Mouse (Mus musculus) adrenal gland, adult (tissue): ENCODE measurements around the gene Pi4ka.

Experiments used
- DNase-seq, 2 experiments: peaks; one replicate each; pipeline ENCODE4 v3.0.0; 2022 to 2023; ENCODE audit warnings: low spot score in 1 of 2; ENCODE audit not compliant: inconsistent age in 2 of 2

Pi4ka gene

DNA sequence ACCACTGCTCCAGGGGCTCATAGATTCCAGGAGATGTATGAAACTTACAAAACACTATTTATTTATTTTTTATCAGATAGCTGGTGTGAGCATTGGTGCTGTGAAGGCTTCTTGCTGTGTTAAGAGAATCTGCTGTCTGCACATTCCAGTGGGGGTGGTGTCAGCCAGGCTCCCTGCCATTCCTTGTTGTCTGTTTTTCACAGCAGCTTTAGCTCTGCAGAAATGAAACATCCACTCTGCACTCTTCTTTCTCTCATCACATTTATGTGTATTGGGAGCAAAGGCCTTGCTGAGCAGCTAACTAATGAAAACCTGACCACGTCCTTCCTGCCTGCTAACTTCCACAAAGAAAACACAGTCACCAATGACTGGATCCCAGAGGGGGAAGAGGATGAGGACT, 70.0 kb downstream of the Pi4ka start:
- DNase-seq = no peak

DNA sequence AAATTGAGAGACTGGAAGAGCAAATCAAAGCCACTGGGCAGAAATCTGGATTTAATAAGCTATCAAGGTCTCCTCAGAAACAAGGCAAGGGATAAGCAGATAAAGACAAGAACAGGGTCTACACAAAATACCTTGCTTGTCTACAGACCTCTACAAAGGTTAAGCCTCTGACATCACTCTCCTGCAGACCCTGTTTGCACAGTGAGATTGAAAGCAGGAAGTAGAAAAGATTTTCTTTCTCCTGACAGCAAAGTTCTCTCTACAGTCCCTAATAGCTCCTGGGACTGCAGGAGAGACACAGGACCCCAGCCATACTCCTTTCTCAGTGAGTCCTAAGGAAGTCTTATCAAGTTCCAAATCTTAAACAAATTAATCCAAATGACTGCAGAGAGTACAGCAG, 71.5 kb downstream of the Pi4ka start:
- DNase-seq = no peak

DNA sequence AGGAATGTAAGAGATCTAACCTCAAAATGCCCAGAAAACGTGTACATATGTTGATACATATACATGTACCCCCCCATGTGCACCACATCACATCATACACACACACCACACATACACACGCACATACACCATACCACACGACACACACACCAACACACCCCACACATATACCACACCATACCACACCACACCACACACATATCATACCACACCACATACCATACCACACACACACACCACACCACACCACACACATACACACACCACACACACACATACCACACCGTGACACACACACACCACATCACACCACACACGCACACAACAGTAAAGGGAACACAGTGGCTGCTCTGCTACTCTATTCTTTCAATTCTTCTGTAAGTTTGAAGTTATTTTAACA, 74.3 kb downstream of the Pi4ka start:
- no peak for DNase-seq

DNA sequence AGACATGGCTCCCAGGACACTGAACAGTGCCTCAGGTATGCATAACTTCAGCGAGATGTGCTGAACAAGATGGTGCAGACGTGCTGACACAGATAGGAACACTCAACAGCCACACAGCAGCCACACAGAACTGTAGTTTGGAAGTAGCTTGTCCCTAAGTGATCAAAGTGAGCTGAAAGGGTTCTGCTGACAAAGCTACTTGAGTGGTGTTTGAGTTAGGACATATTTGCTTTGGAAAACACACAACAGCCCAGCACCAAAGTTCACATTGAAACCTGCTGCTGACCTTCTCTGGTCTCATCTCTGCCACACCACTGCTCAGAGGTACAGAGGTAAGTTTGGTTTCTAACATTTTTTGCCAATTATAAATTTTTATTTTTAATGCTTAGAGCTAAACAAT, 75.0 kb downstream of the Pi4ka start, which contains the start of gene Serpind1:
Gene Serpind1, plus strand, starts transcription at position 256 of the 400 bp plus-strand sequence.
- DNase-seq = no peak

DNA sequence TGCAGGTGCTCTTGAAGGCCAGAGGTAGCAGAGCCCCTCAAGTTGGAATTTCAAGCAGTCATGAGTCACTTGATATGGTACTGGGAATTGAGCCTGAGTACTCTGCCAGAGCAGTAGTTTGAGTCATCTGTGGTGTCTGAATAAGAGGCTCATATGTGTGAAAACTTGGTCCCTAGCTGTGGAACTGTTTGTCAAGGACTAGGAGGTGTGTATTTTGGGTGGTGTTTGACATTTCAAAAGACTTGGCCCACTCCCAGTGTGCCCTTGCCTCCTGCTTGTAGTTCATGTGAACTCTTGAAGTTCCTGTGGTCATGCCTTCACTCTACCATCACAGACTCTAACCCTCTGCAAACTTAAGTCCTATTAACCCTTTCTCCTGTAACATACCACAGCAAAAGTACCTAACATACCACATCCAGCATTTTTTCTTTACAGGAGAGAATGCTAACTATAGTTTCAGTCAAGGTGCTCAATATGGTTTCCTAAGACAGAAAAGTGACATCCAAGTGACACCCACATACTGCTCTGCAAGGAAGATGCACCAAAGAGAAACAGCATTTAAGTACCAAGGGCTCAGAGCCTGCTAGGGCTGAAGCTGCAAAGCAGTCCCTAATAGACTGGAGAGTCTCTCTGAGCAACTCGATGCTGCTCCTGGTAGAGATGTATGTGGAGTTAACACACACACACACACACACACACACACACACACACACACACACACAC, 76.1 kb downstream of the Pi4ka start:
- peak in 1 of 2 experiments; percentile 32 for DNase-seq

DNA sequence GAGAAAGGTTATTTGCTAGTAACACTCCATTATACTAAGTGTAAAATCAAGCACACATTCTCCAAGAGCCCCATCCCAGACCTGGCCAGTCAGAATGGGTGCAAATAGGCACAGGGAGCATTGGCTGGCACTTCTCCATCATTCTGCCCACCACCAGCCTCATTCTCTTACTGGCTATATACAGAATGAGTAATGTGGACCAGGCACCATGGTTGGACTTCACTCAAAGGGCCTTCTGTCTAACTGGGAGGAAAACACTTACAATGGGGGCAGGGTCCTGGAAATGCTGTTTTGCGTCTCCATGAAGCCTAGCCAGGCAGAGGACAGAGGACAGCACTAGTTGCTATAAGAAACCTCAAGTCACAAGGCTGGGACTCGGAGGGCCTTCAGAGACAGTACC, 80.0 kb downstream of the Pi4ka start:
- DNase-seq = no peak

DNA sequence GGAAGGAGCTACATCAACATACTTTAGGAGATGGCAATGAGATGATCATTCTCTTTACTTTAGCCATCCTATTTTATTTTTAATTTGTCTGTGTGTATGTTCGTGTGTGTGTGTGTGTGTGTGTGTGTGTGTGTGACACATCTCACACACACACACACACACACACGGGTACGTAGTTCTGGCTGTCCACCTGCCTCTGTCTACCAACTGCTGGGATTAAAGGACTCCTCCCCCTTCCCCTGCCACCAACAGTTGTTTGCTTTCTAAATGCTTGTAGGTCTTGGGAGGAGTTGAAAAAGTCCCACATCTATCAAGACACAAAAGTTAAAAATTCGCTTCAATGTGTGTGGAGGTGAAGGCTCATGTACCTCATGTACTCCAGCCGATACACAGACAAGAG, 81.4 kb downstream of the Pi4ka start:
- no peak for DNase-seq

DNA sequence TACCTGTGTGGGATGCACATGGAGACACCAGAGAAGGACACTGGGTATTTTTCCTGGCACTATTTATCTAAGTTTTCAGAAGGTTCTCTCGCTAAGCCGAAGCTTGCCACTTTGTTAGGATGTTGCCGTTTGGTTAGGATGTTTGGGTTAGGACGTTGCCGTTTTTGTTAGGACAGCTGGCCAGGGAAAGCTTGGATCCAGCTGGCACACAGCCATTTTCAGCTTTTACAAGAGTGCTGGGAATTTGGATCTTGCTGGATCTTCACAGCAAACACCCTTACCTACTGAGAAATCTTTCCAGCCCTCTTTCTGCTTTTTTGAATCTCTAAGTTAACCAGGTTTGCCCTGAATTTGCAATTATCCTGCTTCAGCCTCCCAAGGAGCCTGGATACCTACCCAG, 84.6 kb downstream of the Pi4ka start:
- DNase-seq = no peak

DNA sequence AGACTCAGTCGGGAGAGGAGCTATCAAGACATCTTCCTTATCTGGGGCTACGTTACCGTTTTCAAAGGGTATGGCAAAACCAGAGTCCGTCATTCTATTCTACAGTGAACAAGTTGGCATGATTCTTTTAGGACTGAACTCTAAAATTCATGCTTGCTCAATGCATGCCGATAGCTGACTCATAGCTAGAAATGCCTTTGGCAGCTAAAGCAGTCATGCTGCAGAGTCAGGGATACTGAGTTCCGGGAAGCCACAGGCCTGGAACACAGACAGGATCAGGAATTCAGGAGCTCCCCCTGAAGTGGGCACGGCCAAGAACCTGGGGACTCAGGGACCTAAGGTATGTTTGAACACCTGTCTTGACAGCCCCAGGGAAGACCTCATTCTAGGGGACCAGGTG, 89.6 kb downstream of the Pi4ka start:
- DNase-seq = peak; percentile 47 to 76

DNA sequence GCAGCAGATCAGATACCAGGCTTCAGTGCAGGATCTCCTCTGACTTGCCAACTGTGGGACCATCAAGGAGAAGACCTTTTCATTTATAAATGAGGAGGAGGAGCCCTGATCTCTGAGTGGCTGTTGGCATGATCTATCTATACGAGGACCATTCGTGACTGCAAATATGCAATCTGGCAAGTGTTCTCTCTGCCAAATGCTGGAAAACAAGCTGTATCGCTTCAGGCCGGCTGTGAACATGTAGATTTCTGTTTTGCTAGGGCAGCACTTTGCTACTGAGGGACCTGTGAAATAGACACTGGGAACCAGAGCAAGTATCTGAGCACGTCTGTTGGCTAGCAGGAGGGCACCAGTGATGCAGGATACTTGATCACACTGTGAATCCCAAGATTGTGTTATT, 93.6 kb downstream of the Pi4ka start:
- DNase-seq = no peak

DNA sequence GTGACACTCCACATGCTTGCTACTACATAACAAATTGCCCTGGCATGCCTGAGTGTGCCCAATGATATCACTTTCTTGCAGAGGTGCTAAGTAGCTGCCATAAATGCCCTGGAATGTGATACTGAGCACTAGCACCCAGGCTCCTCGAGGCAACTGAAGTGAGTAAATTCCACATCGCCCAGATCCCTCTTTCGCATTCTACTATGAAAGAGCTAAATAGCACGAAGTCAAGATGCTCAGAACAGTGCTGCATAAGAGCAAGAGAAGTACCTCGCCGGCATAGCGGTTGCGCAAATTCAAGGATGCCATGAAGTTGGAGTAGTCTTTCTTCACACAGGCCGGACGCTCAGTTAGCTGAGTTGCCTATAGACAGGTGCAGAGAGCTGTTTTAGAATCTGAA, 97.1 kb downstream of the Pi4ka start:
- DNase-seq = no peak

DNA sequence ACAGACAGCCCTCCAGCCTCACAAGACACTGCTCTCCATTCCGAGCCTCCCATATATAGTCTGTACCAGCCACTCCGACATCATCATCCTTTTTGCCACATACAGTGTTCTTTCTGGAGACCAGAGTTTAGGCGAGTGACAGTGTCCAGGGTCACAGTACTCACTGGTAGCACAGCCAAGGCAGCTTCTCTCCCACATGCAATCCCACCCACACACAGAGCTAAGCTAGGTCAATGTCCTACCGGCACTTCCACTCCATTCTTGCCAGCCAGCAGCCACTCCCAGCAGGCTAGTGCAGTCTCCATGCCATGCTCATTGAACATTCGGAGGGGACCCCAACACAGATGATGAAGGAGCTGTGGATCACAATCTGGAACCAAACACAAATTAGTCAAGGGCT, 98.7 kb downstream of the Pi4ka start:
- DNase-seq = no peak

DNA sequence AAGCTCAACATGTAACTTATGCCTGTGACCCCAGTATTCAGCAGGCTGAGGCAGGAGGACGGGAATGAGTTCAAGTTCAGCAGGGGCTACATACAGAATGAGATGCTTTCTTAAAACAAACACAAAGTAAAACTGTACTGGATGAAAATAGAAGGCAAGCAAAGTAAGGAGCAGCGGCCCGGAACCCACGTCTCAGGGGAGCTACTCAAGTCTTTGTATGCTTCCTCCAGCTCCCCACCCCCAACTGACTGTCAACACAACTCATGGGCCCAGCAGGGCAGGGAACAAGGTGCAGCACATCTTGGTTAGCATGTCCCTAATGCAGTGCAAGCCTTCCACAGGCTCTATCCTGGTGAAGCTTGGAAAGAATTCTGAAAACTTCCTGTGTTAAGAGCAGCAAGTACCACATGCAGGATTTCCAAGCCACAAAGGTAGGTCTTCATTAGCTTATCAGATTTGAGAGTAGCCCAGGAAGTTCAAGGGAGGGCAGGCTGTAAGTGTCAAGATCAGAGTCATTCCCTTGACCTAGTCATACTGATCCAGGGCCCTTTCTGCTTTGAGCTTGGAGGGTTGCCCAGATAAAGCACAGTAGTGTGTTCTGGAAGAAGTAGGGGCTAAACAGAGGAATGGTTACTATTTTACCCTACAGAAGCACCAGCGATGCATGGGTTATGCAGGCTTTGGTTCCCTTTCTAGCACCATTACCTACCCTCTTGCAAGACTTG, 102.4 kb downstream of the Pi4ka start:
- DNase-seq = peak in 1 of 2 experiments; percentile 75

DNA sequence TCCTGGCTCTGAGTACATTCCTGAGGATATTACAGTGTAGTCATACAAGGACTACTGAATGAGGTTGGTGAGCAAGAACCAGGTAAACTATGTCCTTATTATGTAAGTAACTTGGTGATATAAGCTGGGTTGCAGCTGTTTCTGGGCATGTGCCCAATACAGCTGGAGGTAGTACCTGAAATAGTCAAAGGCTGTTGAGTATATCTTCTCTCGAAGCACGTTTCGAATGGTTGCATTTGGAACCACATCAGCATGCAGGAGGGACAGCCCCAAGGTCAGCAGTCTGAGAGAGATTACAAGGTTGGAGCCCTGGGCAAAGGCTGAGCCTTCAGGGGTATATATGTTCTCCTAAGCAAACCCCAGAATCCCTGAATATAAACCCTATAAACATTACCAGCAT, 105.3 kb downstream of the Pi4ka start:
- DNase-seq = no peak

DNA sequence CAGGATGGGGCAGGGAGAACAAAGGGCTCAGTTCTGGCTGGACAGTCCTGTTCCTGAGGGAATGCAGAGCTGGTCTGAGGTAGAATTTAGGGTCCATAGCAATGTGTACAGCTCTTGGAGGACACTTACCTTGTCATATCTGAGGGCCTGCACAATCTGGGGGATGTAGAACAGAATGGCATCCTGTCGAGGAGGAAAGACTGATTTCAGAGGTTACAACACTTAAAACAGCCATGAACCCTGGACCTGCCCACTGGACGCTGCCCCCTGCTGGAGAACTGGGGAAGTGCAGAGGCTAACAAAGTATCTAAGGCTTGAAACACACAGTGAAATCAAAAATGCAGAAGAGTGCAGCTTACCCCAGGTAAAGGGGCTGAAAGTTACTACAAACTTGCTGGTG, 113.4 kb downstream of the Pi4ka start:
- peak; percentile 58 to 89 for DNase-seq

DNA sequence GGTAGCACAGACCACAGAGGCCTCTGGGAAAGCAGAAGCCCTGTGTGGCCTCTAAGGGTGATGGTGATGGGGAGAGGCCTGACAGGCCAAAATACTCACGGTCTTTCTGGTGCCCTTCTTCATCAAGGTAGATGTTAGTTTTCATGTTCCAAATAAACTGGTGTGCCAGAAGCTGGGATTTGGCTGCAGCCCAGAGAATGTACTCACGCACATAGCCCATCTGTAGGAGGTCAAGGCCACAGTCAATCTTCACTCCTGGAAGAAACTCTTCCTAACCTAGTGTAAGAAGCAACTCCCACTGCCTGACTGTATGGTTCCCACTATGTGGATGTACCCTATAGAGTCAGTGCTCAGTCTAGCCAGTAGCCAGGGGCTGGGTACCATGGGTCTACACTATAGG, 115.1 kb downstream of the Pi4ka start:
- DNase-seq = peak; percentile 57 to 75

DNA sequence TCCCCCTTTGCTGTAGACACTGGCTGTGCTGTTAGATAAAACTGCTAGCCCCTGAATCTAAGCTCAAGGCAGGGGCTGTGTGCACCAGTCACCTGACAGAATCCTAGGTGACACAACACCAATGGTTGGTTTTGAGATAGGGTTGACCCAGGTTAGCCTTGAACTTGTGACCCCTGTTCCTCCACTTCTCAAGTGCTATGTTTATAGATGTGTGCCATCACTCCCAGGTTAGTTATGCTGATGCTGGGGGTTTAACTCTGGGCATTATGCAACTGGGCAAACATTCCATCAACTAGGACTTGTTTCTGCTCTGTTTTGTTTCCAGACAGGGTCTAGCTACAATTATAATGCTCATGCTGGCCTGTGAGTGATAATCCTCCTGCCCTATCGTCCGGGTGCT, 119.0 kb downstream of the Pi4ka start:
- no peak for DNase-seq

DNA sequence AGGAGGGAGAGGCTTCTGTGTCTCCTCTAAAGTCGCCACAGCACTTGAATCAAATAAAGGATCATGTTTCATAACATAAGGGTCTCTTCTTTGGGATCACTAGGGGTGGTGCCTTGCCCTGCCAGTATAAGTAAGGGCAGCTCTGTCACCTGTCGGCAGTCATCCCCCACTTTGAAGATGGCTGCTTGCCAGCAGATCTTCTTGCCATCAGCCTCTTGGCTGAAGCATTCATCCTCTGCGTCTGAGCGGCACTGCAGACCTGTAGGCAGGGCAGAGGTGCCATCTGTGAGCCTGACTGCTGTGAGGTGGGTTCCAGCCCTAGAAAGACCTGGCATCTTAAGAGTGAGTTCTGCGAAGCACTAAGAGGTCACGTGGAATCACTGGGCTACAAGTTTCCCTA, 123.0 kb downstream of the Pi4ka start:
- no peak for DNase-seq

DNA sequence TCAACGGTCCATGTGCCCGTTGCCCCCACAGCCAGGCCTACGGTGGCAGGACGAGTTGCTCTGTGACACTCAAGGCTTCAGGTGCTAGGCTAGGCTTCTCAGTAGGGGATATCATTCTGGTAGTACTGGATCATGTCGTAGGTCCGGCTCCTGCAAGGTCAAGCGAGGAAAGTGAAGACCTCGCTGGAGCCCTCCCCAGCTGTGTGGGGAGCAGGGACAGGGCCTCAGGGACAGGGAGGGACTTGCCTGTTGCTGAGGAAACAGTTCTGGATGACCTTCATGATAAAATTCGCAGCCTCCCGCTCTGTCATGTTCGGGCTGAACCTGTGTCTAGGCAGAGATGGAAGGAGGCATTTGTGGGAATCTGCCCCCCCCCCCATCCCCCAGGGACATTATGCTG, 125.6 kb downstream of the Pi4ka start:
- peak; percentile 67 to 81 for DNase-seq

DNA sequence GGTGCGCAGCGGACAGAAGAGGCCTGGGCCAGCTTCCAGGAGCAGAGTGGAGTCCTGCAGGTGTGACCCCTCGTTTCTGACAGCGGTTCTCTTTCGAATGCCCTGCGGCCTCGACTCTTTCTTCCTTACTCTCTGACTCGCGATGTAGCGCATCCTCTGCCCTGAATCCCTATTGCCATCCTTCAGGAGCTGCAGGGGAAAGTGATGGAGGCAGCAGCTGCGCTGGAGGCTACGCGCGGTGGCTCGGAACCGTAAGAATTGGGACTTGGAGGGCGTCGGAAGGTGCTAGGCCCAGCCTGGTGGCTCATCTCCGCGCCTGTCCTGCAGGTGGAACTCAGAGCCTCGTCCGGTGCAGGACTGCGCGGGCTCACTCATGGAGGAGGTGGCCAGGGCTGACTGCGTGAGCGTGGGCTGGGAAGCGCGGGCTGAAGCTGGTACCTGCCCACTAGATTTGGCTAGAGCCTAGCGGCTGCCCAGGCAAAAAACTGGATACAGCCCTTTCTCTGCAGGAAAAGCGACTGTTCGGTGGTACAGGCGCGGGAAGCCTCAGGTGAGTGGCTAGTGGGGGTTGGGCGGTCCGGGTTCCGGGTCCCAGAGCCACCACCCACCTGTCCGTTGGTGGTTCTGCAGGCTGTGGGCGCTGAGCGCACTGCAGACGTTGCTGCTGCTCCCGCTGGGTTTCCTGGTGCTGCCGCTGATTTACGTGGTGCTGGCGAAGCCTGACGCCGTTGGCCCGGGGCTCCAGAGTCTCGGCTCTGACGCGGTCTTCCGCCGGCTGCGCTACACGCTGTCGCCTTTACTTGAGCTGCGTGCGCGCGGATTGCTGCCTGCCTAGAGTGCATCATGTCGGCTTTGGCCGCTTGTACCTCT, 128.5 kb downstream of the Pi4ka start:
- peak; percentile 60 to 74 for DNase-seq
